Mouse (Mus musculus): ENCODE data around the gene Tmprss11g. TPM values are rescaled to one million over a fixed set of nuclear protein-coding genes. Genes with fewer than 3 reads are reported as not detected.

Tmprss11g gene
- total RNA-seq (2015; ENCODE audit: low replicate concordance), result not detected in 2 replicates
- not detected in 2 replicates for total RNA-seq (2017; ENCODE audit: low replicate concordance)

- no peak for ATAC-seq (replicated peaks; ENCODE audit: low FRiP score, poor library complexity, severe bottlenecking)
Measured at GRCm38 (mm10) chr5:86518500-86518899, at the start of gene Tmprss11g. Gene Tmprss11g, minus strand, starts transcription at chr5:86518600.

GRCm38 (mm10) chr5:86546693-86547092 lies 28.3 kb upstream of the Tmprss11g start:
- no peak for ATAC-seq (replicated peaks; ENCODE audit: low FRiP score, poor library complexity, severe bottlenecking)

- ATAC-seq (replicated peaks; ENCODE audit: low FRiP score, poor library complexity, severe bottlenecking), result no peak
Measured at GRCm38 (mm10) chr5:86540601-86541000, 22.2 kb upstream of the Tmprss11g start.

- no peak for ATAC-seq (replicated peaks; ENCODE audit: low FRiP score, poor library complexity, severe bottlenecking)
Measured at GRCm38 (mm10) chr5:86528725-86529124, 10.3 kb upstream of the Tmprss11g start.

- ATAC-seq (replicated peaks; ENCODE audit: low FRiP score, poor library complexity, severe bottlenecking), result no peak
Measured at GRCm38 (mm10) chr5:86511538-86511937, 6.9 kb downstream of the Tmprss11g start.

- no peak for ATAC-seq (replicated peaks; ENCODE audit: low FRiP score, poor library complexity, severe bottlenecking)
Measured at GRCm38 (mm10) chr5:86493453-86493852, 24.9 kb downstream of the Tmprss11g start.

GRCm38 (mm10) chr5:86482562-86482961 lies 35.8 kb downstream of the Tmprss11g start:
- no peak for ATAC-seq (replicated peaks; ENCODE audit: low FRiP score, poor library complexity, severe bottlenecking)

- ATAC-seq (replicated peaks; ENCODE audit: low FRiP score, poor library complexity, severe bottlenecking), result no peak
Measured at GRCm38 (mm10) chr5:86482031-86482430, 36.4 kb downstream of the Tmprss11g start.

- no peak for ATAC-seq (replicated peaks; ENCODE audit: low FRiP score, poor library complexity, severe bottlenecking)
Measured at GRCm38 (mm10) chr5:86473859-86474258, 44.5 kb downstream of the Tmprss11g start.

- no peak for ATAC-seq (replicated peaks; ENCODE audit: low FRiP score, poor library complexity, severe bottlenecking)
Measured at GRCm38 (mm10) chr5:86468890-86469289, 49.5 kb downstream of the Tmprss11g start, which contains the start of gene Tmprss11a. Gene Tmprss11a, minus strand, starts transcription at chr5:86468990.

- ATAC-seq (replicated peaks; ENCODE audit: low FRiP score, poor library complexity, severe bottlenecking), result no peak
Measured at GRCm38 (mm10) chr5:86439306-86439705, 79.1 kb downstream of the Tmprss11g start.

GRCm38 (mm10) chr5:86438548-86438947 lies 79.9 kb downstream of the Tmprss11g start:
- ATAC-seq (replicated peaks; ENCODE audit: low FRiP score, poor library complexity, severe bottlenecking), result no peak

Other genes with a start within 250 kb of the Tmprss11g start
- gene Tmprss11c, start 229.3 kb downstream of the Tmprss11g start, total RNA-seq (2015; ENCODE audit: low replicate concordance), result not detected in 2 replicates
- not detected in 2 replicates for gene Tmprss11c, start 229.3 kb downstream of the Tmprss11g start, total RNA-seq (2017; ENCODE audit: low replicate concordance)
- not detected in 2 replicates for gene Tmprss11d, start 145.2 kb downstream of the Tmprss11g start, total RNA-seq (2015; ENCODE audit: low replicate concordance)
- not detected in 2 replicates for gene Tmprss11d, start 145.2 kb downstream of the Tmprss11g start, total RNA-seq (2017; ENCODE audit: low replicate concordance)
- gene Tmprss11a, start 49.6 kb downstream of the Tmprss11g start, total RNA-seq (2015; ENCODE audit: low replicate concordance), result not detected in 2 replicates
- gene Tmprss11a, start 49.6 kb downstream of the Tmprss11g start, total RNA-seq (2017; ENCODE audit: low replicate concordance), result not detected in 2 replicates
- not detected in 2 replicates for gene Tmprss11f, start 113.8 kb upstream of the Tmprss11g start, total RNA-seq (2015; ENCODE audit: low replicate concordance)
- 0.56 TPM in 1 of 2 replicates, not detected in the other for gene Tmprss11f, start 113.8 kb upstream of the Tmprss11g start, total RNA-seq (2017; ENCODE audit: low replicate concordance)
- gene Tmprss11b, start 157.8 kb upstream of the Tmprss11g start, total RNA-seq (2015; ENCODE audit: low replicate concordance), result not detected in 2 replicates
- gene Tmprss11b, start 157.8 kb upstream of the Tmprss11g start, total RNA-seq (2017; ENCODE audit: low replicate concordance), result not detected in 2 replicates
- gene Tmprss11e, start 227.2 kb upstream of the Tmprss11g start, total RNA-seq (2015; ENCODE audit: low replicate concordance), result not detected in 2 replicates
- gene Tmprss11e, start 227.2 kb upstream of the Tmprss11g start, total RNA-seq (2017; ENCODE audit: low replicate concordance), result not detected in 2 replicates

All from erythroblast, adult 5-6 weeks (primary cell).